Mouse (Mus musculus) frontal cortex, postnatal 10 days (tissue): ENCODE data around the gene Olfr1499.
"Not testable (repeated sequence)": the region's sequence is repeated elsewhere in the genome, so short reads cannot be mapped to it uniquely, and the experiment has no call there.

Source experiments
- DNase-seq, 2 experiments: peaks; one replicate each; pipeline ENCODE4 v3.0.0; 2022; ENCODE audit warnings: low spot score in 2 of 2, mixed read lengths in 1 of 2

The Olfr1499 gene

DNA sequence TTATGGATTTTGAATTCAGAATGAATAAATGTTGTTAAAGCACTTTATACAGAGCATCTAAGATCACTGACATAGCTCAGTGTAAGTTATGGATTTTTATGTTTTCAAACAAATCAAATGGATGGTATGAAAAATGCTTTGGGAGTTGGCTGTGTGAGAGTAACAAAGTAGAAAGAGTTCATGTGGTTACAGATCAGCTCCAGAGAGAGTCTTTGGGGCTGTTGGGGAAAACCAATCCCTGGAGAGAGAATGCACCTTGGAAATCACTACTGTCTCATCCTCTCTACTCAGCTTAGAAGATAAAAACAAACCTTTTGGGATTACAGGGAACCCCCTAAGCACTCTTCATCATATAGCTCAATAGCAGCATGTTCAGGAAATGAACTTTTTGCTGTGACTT is at the start of gene Olfr1499:
Gene Olfr1499, minus strand, starts transcription at position 101 of the 400 bp plus-strand sequence.
- no peak for DNase-seq

DNA sequence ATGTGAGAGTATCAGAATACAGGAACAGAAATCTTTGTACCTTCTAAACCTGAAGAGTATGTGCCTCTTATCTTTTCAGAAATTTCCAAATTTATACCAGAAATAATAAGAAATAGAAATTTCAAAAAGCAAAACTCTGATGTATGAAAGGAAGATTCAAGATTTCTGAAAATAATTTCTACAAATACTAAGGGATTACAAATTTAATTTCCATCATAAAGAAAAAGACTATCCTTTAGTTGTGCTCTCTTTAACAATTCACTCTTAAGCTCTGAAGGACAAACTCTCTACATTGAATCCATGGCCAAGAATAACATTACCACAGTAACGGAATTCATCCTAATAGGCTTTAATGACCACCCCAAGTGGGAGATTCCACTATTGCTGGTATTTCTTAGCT is 42.2 kb upstream of the Olfr1499 start, which contains the start of gene Olfr1502:
Gene Olfr1502, plus strand, starts transcription at position 301 of the 400 bp plus-strand sequence.
- DNase-seq, result no peak

DNA sequence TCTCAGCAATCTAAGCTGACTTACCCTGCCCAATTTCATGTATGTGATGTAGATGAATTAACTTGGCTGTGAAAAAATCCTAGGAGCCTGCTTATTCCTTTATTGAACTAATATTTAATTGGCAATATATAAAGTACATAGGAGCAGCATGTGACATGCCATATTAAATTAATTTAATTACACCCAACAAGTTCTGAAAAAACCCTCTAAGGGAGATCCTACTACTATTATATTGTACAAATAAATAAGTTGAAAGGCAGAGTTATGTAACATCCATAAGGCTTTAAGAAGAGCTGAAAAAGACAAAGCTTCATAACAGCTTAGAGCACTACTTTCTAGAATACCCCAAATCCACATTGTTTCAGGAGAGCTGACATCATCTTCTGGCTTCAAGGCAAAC is 31.3 kb upstream of the Olfr1499 start, which contains the start of gene Olfr1501:
Gene Olfr1501, minus strand, starts transcription at position 101 of the 400 bp plus-strand sequence.
- not testable (repeated sequence) for DNase-seq

DNA sequence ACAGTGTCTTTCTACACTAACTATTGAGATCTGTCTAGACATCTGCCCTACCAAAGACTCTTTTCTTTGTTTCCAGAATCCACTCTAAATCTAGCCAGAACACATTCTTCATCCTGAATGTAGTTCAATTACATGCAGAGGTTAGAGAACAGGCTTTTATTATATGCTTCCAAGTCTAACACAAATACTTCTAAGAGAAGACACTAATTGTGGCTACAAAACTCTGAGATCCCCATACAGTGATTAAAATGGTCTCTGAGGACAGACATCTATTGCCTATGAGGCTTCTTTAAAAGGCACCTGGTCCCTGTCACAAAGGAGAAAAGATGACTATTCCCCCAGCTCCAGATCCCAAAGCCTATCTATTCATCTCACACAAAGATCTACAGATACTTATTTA is 11.1 kb upstream of the Olfr1499 start, which contains the start of gene Olfr1500:
Gene Olfr1500, minus strand, starts transcription at position 101 of the 400 bp plus-strand sequence.
- DNase-seq, result no peak

DNA sequence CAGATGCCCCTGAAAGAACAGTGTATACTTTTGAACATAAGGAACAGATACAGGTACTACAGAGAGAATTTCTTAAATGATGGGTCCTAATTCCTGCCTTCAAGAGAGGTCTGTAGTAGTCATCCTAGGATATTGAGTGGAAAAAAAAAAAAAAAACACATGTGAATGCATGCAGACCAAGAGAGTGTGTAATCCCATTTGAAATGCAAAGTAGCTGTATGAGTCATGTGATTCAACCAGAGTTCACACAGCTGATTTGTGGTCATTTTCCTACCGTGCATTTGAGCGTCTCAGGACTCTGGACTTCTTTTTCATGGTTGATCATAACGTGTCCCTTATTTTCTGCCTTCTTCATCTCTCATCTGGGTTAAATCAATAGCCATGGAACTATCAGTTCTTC is 9.2 kb upstream of the Olfr1499 start:
- DNase-seq, result no peak

DNA sequence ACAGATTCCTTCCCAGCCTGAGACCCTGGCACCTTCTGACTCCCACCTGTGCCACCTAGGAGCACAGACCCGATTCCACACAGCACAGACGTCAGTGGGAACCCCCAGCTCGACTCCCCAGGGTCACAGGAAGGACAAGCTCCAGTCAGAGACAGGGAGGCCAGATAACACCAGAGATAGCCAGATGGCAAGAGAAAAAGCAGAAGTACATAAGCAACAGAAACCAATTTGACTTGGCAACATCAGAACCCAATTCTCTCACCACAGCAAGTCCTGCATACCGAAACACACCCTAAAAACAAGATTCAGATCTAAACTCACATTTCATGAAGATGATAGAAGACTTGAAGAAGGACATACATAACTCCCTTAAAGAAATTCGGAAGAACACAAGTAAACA is 1.6 kb upstream of the Olfr1499 start:
- DNase-seq, result no peak

DNA sequence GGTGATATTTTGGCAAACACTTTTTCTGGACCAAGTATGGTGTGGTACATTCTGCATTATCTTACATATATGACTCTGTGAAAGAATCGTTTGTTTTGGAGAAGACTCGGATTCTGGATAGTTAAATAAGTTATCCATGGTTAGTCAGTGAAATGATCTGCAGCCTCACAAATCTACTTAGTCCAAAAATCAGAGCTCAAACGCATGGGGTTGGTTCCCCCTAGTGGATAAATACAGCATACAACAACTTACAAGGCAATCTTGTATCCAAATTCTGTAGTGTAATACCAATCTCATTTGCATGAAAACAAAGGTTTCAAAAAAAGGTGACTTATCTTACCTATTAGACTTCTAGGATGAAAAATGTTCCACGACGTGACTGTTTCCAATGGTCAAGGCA is 420 bp downstream of the Olfr1499 start:
- no peak for DNase-seq

DNA sequence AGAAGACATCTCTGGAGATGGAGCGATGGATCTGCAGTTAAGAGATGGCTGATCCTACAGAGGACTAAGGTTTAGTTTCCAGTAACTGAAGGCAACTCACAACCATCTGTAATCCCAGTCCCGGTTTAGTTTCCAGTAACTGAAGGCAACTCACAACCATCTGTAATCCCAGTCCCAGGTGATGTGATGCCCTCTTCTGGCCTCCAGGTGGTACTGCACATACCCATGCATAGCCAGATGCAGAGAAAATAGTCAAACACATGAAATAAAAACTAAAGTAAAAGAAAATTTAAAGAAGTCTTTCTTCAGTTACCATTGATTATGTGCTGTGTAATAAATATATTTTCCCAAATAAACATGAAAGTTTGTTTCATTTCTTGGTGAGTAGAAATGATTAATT is 6.4 kb downstream of the Olfr1499 start:
- DNase-seq, result no peak

DNA sequence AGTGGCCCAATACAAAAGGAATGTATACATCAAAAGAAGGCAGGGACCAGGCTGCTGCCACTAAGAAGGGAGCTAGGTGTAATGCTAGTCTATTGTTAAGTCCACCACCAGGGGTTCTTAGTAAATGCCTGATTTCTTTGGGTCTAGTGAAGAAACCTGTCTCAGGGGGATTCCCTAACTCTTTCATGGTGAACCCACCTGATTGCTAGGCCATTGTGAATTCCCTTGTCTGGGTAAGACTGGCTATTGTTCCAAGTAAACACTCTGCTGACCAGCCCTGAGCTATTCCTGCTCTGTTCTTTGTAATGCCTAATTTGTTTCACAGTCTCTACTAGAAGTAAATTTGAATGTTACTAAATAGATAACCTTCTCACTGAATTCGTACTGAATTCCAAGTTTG is 13.8 kb downstream of the Olfr1499 start:
- DNase-seq, result not testable (repeated sequence)

DNA sequence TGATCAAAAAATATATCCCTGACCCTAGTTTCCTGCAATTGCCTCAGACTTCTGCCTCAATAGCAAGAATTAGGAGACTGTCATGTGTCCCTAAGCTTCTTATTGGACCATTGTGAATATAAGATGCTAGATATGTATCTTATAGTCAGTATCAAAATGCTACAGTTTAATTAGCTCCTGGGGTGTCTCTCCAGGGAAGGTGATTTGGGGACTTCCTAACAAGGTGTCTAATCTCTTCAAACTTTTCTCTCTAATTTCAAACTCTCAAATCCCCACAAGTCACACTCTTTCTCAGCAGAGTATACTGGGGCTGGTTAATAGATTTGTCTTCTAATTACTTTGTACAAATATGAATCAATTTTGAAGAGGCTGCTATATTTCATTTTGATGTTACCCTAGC is 21.1 kb downstream of the Olfr1499 start, which contains the start of gene Olfr1497:
Gene Olfr1497, minus strand, starts transcription at position 101 of the 400 bp plus-strand sequence.
- no peak for DNase-seq

DNA sequence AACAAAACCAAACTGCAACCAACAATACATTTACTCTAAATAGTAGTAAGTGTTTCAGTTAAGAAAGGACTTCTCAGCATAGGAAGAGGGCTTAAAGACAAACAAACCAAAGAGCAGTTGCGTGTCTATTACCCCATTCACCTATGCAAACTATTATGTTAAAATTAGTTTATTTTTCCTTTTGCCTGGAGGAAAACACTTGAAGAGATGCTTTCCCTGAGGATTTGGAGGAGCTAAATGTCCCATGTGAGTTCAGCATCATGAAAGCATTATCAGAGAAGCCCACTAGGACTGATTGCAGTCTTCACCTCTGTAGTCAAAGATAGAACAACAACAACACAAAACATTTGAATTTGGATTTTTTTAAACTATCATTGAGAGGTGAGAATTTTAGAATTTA is 41.7 kb downstream of the Olfr1499 start, which contains the start of gene Olfr1496:
Gene Olfr1496, plus strand, starts transcription at position 301 of the 400 bp plus-strand sequence.
- no peak for DNase-seq

DNA sequence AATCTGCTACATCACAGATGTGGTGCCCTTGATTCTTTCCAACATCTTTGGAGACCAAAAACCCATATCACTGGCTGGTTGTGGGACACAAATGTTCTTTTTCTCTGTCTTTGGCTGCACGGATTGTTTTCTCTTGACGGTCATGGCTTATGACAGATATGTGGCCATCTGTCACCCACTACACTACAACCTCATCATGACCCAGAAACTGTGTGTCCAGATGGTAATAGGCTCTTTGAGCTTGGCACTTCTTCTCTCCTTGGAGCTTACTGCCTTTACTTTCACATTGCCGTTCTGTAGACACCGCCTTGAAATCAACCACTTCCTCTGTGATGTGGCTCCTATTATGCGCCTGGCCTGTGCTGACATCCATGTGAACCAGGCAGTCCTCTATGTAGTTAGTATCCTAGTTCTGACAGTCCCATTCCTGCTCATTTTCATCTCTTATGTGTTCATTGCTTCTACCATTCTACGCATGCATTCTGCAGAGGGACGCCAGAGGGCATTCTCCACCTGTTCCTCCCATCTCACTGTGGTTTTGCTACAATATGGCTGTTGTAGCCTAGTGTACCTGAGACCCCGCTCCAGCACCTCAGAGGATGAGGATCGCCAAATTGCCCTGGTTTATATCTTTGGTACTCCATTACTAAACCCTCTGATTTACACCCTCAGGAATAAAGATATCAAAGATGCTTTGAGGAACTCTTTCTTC is 50.5 kb downstream of the Olfr1499 start:
- DNase-seq, result no peak

DNA sequence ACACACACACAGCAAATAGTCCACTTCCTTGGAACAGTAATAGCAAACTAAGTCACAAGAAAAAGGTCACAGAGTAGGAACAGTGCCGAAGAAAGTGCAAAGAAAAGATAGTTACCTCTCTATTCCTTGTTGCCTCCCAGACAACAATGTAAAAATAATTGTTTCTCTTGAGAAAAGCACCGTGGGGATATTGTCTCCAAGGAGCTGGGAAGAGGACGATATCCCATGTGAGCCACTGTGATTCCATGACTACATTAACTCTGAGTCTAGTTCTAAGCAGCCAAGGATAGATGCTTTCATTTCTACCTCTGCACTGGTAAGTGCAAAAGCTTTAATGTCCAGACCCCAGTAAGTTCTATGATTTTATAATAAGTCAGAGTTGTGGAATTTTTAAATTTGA is 54.9 kb downstream of the Olfr1499 start, which contains the start of gene Olfr1495:
Gene Olfr1495, plus strand, starts transcription at position 301 of the 400 bp plus-strand sequence.
- DNase-seq, result no peak
